Mouse (Mus musculus) adrenal gland, postnatal 4 days (tissue): ENCODE measurements at regions not wholly inside any gene's neighbourhood (a gene's known extent, or its start where the extent isn't known, plus 50 kb on each side); places are given as distances from the start of the nearest gene placed in this dataset.
A peak's percentile ranks its signal among the peaks of the same experiment; 100 is the strongest.

Experiments used
- DNase-seq, 2 experiments: peaks; one replicate each; pipeline ENCODE4 v3.0.0; 2021 to 2022; ENCODE audit warnings: low spot score in 2 of 2, mixed read lengths in 2 of 2

GRCm38 (mm10) chr15:69632306-69632705, 3131.6 kb upstream of the Lrrc6 start:
- DNase-seq, result no peak

GRCm38 (mm10) chr15:69617998-69618397, 3117.3 kb upstream of the Lrrc6 start:
- DNase-seq, result no peak

- no peak for DNase-seq
These were observed 3113.3 kb upstream of the Lrrc6 start for GRCm38 (mm10) chr15:69614048-69614447.

GRCm38 (mm10) chr15:69591219-69592006, 3090.7 kb upstream of the Lrrc6 start:
- DNase-seq, result no peak

GRCm38 (mm10) chr15:69588084-69588483, 3087.4 kb upstream of the Lrrc6 start:
- DNase-seq, result no peak

DNA sequence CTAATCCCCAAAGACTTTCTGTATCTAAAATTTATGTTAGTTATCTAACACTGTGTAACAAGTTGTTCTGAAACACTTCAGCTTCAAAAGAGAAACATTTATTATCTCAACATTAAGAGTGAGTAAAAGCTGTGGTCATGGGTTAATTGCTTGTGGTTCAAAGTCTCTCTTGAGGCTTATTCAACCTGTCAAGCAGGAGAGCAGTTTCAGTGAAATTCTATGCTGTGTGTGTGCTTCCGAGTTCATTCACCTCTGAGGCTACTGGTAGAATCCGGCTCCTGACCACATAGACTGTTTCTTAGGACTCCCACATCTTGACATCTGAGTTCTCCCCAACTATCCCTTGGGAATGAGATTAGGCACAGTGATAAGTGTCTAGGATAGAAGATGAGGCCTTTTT, 3076.0 kb upstream of the Lrrc6 start:
- no peak for DNase-seq

- DNase-seq, result peak in 1 of 2 experiments; percentile 4
These were observed 3075.0 kb upstream of the Lrrc6 start for GRCm38 (mm10) chr15:69575611-69576153.

- no peak for DNase-seq
These were observed 3053.5 kb upstream of the Lrrc6 start for GRCm38 (mm10) chr15:69554171-69554570.

DNA sequence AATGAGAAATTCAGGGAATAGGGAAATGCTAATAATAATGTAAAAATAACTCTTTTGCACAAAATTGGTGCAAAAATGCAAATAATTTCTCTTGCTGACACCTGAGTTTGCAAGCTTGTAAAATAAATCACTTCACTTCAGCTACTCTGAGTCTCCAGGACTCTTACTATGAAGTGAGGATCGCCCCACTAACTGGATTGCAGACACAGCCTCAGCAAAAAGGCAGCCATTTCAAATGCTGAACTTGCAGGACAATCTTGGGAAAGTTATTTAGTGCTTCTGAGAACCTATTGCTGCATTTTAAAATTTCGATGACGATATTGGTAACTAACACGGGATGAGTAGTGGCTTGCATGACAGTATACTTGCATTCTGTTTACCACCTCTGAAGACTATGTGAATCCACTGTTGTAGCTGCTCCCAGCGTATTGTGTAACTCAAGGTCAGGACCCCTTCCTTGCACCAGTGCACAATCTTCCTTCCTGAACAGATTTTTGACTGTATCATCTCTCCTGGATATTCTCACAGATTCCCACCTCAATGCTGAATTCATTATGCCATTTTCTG, 3051.4 kb upstream of the Lrrc6 start:
- DNase-seq, result no peak

DNA sequence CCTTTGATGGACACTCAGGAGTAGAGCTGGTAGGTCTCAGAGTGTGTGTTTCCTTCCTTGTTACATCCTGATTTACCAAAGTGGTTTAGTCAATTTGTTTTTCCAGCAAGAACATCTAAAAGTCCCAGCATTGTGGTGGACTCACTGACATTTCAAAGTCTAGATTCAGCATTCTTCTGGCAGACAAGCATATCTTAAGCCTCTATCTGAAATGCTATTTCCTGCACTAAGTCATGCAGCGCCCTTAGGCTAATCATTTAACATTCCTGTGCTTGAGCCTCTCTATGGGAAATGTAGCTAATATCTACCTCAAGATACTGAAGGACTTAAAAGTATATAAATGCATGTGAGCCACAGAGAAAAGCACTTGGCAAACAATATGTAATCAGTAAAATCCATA, 3050.3 kb upstream of the Lrrc6 start:
- no peak for DNase-seq

DNA sequence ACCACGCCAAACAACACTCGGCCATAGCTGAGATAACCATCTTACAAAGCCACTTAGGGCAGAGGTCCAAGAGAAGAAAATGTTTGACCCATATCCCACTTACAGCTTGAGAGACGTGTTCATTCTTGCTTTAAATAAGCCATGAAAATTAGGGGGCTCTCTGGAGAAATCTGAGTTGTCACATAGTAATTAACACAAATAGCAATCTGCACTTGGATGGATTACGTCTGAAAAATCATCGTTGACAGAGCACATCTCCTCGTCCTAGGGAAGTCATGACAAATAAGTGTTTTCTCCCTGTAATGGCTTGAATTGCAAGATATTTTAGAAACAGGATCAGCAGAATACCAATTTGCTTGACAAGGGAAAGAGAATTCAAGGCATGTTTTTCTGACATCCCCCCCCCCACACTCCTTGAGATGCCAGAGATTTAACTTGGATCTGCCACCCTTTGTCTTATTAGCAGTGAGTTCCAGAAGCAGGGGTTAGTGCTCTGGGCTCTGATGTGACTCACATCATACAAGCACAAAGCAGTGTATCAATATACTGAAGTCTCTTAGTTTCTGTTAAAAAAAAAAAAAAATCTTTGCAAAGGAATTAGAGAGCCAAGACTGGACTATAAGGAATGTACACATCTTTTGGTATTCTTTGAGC, 3025.9 kb upstream of the Lrrc6 start:
- DNase-seq, result no peak

DNA sequence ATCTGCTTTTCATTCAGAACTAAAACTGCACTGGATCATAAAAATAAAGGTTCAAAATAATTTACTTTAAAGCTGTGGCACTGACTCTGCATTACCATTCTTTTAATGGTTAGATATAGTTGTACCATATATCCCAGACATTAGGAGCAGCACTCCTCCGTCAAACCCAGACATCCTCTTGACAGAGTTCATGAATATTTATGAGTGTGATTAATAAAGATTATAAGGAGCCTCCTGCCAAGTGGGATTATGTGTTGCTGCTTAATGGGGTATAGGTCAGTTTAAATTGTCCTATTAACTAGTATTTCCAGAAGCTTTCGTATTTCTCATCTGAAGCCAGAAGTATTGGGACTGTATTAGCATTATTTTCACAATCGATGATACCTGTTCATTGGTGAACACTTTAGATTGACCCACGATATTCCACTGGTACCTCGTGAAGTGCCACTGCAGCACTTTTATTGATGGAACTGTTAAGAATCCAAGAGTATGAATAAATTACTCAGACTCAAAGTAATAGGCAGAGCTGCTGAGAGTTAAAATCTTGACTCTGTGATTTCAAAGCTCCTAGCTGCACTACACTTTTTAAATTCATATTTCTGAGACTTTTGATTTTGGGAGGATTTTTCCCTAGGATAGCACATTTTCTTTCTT, 2983.8 kb upstream of the Lrrc6 start:
- DNase-seq, result no peak

DNA sequence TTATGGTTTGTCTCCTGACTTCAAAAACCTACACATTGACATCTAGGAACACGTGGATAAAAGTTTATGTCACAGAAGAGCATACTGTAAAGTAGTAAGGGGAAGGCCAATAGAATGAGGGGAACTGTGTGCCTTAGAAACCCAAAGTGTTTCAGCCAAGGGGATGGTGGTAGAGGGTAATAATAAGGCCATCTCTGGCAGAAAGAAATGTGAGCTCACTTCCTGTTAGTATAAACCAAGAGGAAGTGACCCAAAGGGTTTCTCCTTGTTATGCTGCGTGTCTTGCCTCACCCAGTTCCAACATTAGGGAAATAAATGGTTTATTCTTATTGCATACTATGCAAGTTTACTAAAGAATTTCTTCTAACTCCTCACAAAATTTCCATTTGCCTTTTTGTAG, 2982.4 kb upstream of the Lrrc6 start:
- DNase-seq, result no peak

DNA sequence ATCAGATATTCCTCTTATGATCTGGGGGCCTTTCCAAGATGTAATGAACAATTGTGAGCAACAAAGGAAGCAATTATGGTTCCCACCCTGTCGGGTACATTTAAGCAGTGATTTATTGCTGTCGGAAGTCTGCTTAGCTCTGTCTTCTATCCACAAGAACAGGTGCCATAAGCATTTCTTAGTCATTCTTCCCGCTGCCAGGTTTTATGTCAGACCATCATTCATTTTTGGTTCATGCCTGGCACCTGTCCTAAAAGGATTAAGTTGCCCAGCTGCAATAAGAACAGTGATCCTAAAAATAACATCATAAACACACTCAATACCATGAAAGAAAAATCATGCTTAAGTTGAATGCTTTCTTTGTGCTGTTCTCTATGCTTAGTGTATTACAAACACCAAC, 2980.4 kb upstream of the Lrrc6 start:
- DNase-seq, result no peak

- DNase-seq, result no peak
These were observed 2976.3 kb upstream of the Lrrc6 start for GRCm38 (mm10) chr15:69477050-69477449.

- DNase-seq, result no peak
These were observed 2968.9 kb upstream of the Lrrc6 start for GRCm38 (mm10) chr15:69469566-69469965.

DNA sequence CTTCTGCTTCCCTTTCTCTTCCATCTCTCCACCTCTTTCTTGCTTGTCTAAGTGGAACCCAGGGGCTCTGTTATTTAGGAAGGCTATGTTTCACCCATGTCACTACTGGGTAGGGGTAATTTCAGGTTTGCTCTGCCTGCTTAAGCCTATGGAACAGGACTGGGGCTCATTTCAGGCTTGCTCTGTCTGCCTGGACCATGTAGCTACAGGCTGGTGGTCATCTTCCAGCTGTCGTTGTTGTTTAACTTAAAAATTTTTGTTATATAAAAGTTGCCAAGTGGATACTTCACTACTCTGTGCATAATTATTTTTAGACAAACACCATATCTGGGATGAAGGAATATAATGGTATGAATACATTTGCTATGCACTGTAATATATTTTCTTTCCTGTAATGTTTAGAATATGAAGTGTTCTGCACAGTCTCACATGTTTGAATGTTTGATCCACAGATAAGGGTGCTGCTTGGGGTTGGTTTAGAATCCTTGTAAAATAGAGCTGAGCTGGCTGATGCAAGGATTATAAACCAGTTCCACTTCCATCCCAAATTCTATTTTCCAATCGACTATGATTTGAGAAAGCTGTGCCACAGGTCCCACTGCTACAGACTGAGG, 2960.0 kb upstream of the Lrrc6 start:
- DNase-seq, result no peak

GRCm38 (mm10) chr15:69457473-69457872, 2956.8 kb upstream of the Lrrc6 start:
- no peak for DNase-seq

GRCm38 (mm10) chr15:69456191-69456770, 2955.6 kb upstream of the Lrrc6 start:
- no peak for DNase-seq

DNA sequence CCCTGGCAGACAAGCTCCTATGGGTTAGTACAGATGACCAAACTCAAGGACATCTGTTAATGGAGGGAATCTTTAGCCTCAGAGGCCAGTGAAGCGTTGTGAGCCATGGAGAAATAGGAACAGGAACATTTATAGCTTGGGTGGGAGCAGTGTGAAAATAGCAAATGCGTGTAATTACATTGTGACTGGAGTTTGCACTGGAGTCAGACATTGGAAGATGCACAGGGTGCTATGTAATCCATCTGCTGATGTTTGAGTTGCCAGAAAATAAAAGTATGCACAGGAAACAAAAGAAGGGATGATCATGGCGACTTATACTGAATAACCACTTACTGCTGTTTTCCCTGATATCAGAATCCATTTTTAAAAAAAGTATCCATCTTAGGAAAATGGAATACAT, 2940.3 kb upstream of the Lrrc6 start:
- DNase-seq, result no peak

DNA sequence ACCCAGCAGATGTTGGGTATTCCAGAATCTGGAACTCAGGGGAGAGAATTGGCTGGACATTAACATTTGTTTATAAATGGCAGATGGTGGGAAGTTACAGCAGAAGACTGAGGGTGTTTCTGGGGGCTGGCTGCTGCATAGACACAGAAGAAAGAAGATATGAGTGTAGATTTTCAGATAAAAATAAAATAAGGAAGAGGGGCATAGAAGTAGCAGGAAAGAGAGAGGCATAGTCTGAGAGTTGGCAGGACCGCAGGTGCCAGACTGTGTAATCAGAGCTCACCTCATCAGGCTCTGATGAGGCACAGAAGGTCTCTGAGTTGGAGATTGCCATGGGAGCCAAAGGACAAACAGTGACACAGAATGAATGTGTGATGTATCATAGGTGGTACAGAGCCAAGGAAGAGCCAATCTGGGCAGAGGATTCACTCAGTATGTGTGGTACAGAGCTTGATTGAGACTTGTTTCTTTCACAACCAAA, 2912.9 kb upstream of the Lrrc6 start:
- no peak for DNase-seq
